9 mouse cellular contexts compared by ENCODE assay signal in the genomic region with DNA sequence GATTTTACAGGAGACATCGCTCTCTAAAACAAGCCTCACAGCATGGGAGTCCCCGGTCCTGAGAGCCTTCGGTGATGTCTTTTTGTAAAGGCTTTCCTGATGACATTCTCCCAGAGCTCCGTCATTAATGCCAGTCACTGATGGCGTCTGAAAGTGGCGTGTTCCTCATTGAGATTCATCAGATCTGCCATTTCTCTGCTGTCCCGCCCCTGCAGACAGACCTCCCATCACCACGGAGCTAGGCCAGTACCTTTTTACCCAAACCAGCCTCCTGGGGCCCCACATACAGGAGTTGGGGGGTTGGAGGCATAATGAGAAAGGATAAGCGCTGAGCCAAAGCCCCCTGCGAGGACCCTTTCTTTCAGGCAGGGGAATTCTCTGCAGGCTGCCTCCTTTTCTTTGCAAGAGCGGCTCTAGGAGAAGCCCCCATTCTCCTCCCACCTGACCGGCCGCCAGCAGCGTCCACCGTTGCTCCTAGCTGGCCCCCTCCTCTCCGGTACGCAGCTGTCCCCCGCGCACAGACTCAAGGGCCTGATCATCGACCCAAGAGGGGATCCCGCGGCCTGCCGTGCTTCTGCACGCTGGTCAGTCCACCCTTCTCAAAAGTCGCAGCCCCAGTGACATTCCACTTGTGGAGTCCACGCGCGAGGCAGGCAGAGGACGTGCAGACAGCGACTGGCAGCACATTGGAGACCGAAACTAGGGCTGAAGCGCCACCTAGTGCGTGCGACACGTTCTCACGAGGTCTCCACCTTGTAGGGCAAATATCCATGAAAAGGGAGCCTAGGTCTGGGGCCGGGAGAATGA. TPM values are rescaled to one million over a fixed set of nuclear protein-coding genes. Genes with fewer than 3 reads are reported as not detected.
A peak's percentile ranks its signal among the peaks of the same experiment; 100 is the strongest.
DNase-seq lines count a peak whose midpoint lies in the region; ATAC-seq and TF ChIP-seq lines count a peak whose summit lies in the region.
"Had no signal": no experiment of that assay in that cellular context is flagged by ENCODE, and none has a peak within 500 bp of the region (broad histone marks: within the 10 kb centered on the region; RNA-seq: fewer than 3 reads in every experiment).

No protein-coding gene starts in this region.

- peaks cover 51% of the 10 kb centered on the region for H3K36me3 ChIP-seq in G1E (replicated peaks)
- H3K36me3 ChIP-seq in forebrain, embryonic 12.5 days (replicated peaks): no peaks in the 10 kb centered on the region
- no peaks in the 10 kb centered on the region for H3K36me3 ChIP-seq in lung, postnatal 0 days (ENCODE audit: insufficient read depth, low read length)

- no peak for TF ChIP-seq EP300 in lung, postnatal 0 days (IDR thresholded peaks at IDR 0.05)

- peak overlapping the region; percentile 79 for H3K4me2 ChIP-seq in forebrain, embryonic 12.5 days
- peak overlapping the region; percentile 61 for H3K4me2 ChIP-seq in lung, postnatal 0 days (replicated peaks; ENCODE audit: low read depth, low read length)

- peak; percentile 74 for ATAC-seq in G1E (ENCODE audit: extremely low read depth, insufficient number of reproducible peaks, low FRiP score, poor library complexity, severe bottlenecking)
- peak; percentile 80 for ATAC-seq in forebrain, embryonic 12.5 days (ENCODE audit: low FRiP score)
- peak; percentile 82 for ATAC-seq in lung, postnatal 0 days

- WGBS in forebrain, embryonic 12.5 days: under 1% methylated on average over 37 of the region's 37 CpGs
- under 1% methylated on average over 34 of the region's 37 CpGs for WGBS in lung, postnatal 0 days

- H3K4me3 ChIP-seq in G1E (ENCODE audit: low read depth, low read length): peak overlapping the region; percentile 72
- peak overlapping the region; percentile 53 for H3K4me3 ChIP-seq in forebrain, embryonic 12.5 days (replicated peaks)
- peak overlapping the region; percentile 33 for H3K4me3 ChIP-seq in lung, postnatal 0 days (ENCODE audit: low read depth, low read length)

- H3K9ac ChIP-seq in forebrain, embryonic 12.5 days: peak overlapping the region; percentile 68
- no peak overlapping the region for H3K9ac ChIP-seq in lung, postnatal 0 days (replicated peaks; ENCODE audit: low read depth)

- H3K27ac ChIP-seq in forebrain, embryonic 12.5 days: peak overlapping the region; percentile 85
- no peak overlapping the region for H3K27ac ChIP-seq in lung, postnatal 0 days (ENCODE audit: low read length)

- peaks cover 67% of the 10 kb centered on the region for H3K4me1 ChIP-seq in G1E (ENCODE audit: insufficient read depth, low read depth, low read length)
- H3K4me1 ChIP-seq in forebrain, embryonic 12.5 days: peaks cover 49% of the 10 kb centered on the region
- peaks cover 14% of the 10 kb centered on the region; the same call in 1 of the 2 replicates for H3K4me1 ChIP-seq in lung, postnatal 0 days (ENCODE audit: insufficient read depth, low read depth, low read length)

- TF ChIP-seq CTCF in G1E (IDR thresholded peaks at IDR 0.05; ENCODE audit: low read depth, low read length): peak; percentile 36; the same call in 1 of the 2 replicates
- peak; percentile 90 for TF ChIP-seq CTCF in lung, postnatal 0 days (IDR thresholded peaks at IDR 0.05)

- DNase-seq in G1E (ENCODE audit: low spot score): peak; percentile 88
- DNase-seq in c-Kit-positive CD71-negative TER-119-negative erythroid progenitor cells, embryonic 14.5 days (ENCODE audit: low read depth): peak; percentile 42
- DNase-seq in heart, postnatal 4 days: peak; percentile 81
- DNase-seq in layer of hippocampus, adult 9-11 months: peak; percentile 56
- peak; percentile 83 for DNase-seq in lung, postnatal 0 days (ENCODE audit: low spot score)
- peak; percentile 27 for DNase-seq in ovary, postnatal 10 days (ENCODE audit: low spot score)
- peak; percentile 56 for DNase-seq in thymus, postnatal 14 days

- H3K27me3 ChIP-seq in G1E (ENCODE audit: insufficient read depth, low read length): no peaks in the 10 kb centered on the region
- peaks cover 75% of the 10 kb centered on the region for H3K27me3 ChIP-seq in forebrain, embryonic 12.5 days
- H3K27me3 ChIP-seq in lung, postnatal 0 days (replicated peaks; ENCODE audit: insufficient read depth, low read length): peaks cover 51% of the 10 kb centered on the region

- no peaks in the 10 kb centered on the region; the same call in 1 of the 2 replicates for H3K9me3 ChIP-seq in G1E (replicated peaks)
- H3K9me3 ChIP-seq in forebrain, embryonic 12.5 days: no peaks in the 10 kb centered on the region
- H3K9me3 ChIP-seq in lung, postnatal 0 days (ENCODE audit: low read length): no peaks in the 10 kb centered on the region

RNA-seq across cellular contexts. Expression of gene Fgf15, which starts 0.8 kb away (rescaled TPM):
- total RNA-seq in G1E (2014; fragmentation: Nextera tagmentation) (121 and 129 TPM in 2 replicates), G1E (2017) (34.6 and 38.9 TPM in 2 replicates)
- 39.2 and 48.5 TPM in 2 replicates for polyA plus RNA-seq in G1E (2012)
- polyA plus RNA-seq in forebrain, embryonic 12.5 days (2016; fragmentation: Nextera tagmentation; extraction: Ambion mirVana): 69.9 and 94.0 TPM in 2 replicates
- total RNA-seq in heart, postnatal 4 days (2021): not detected
- not detected in 2 replicates for polyA plus RNA-seq in lung, postnatal 0 days (2015; fragmentation: Nextera tagmentation; extraction: Ambion mirVana)
- total RNA-seq: layer of hippocampus, adult 8-10 months had no signal

RNA-seq across cellular contexts. Expression of gene LTO1, which starts 19.4 kb away (rescaled TPM):
- 13.7 and 15.2 TPM in 2 replicates for total RNA-seq in G1E (2014; fragmentation: Nextera tagmentation)
- 26.8 and 34.0 TPM in 2 replicates for total RNA-seq in G1E (2017)
- polyA plus RNA-seq in G1E (2012): 27.9 TPM in 2 replicates
- polyA plus RNA-seq in forebrain, embryonic 12.5 days (2016; fragmentation: Nextera tagmentation; extraction: Ambion mirVana): 32.6 and 34.0 TPM in 2 replicates
- total RNA-seq in heart, postnatal 4 days (2021): 10 to 100 TPM; 13.8 to 14.8 TPM
- 20.3 and 23.3 TPM in 2 replicates for polyA plus RNA-seq in lung, postnatal 0 days (2015; fragmentation: Nextera tagmentation; extraction: Ambion mirVana)

RNA-seq across cellular contexts. Expression of gene Ccnd1, which starts 44.2 kb away (rescaled TPM):
- not detected in 2 replicates for total RNA-seq in G1E (2014; fragmentation: Nextera tagmentation)
- total RNA-seq in G1E (2017): 0.22 TPM in 1 of 2 replicates, not detected in the other
- polyA plus RNA-seq in G1E (2012): not detected in 2 replicates
- 214 and 257 TPM in 2 replicates for polyA plus RNA-seq in forebrain, embryonic 12.5 days (2016; fragmentation: Nextera tagmentation; extraction: Ambion mirVana)
- 100 to 1,000 TPM; 128 to 130 TPM for total RNA-seq in heart, postnatal 4 days (2021)
- polyA plus RNA-seq in lung, postnatal 0 days (2015; fragmentation: Nextera tagmentation; extraction: Ambion mirVana): 68.4 and 75.5 TPM in 2 replicates

RNA-seq across cellular contexts. Expression of gene Fgf4, which starts 48.3 kb away (rescaled TPM):
- total RNA-seq in G1E (2014; fragmentation: Nextera tagmentation): not detected in 2 replicates
- total RNA-seq in G1E (2017): not detected in 2 replicates
- not detected in 2 replicates for polyA plus RNA-seq in G1E (2012)
- polyA plus RNA-seq in forebrain, embryonic 12.5 days (2016; fragmentation: Nextera tagmentation; extraction: Ambion mirVana): not detected in 2 replicates
- not detected for total RNA-seq in heart, postnatal 4 days (2021)
- not detected in 2 replicates for polyA plus RNA-seq in lung, postnatal 0 days (2015; fragmentation: Nextera tagmentation; extraction: Ambion mirVana)
- total RNA-seq: layer of hippocampus, adult 8-10 months had no signal

RNA-seq across cellular contexts. Expression of gene Fgf3, which starts 57.6 kb away (rescaled TPM):
- total RNA-seq in G1E (2014; fragmentation: Nextera tagmentation) (0.68 and 2.5 TPM in 2 replicates), G1E (2017) (6.2 and 10.3 TPM in 2 replicates)
- polyA plus RNA-seq in G1E (2012): 14.1 and 14.8 TPM in 2 replicates
- 1.2 and 4.4 TPM in 2 replicates for polyA plus RNA-seq in forebrain, embryonic 12.5 days (2016; fragmentation: Nextera tagmentation; extraction: Ambion mirVana)
- not detected for total RNA-seq in heart, postnatal 4 days (2021)
- not detected in 2 replicates for polyA plus RNA-seq in lung, postnatal 0 days (2015; fragmentation: Nextera tagmentation; extraction: Ambion mirVana)

Comparison
In these comparisons a context has a peak if more than half of its experiments do, and no peak if none do; other contexts are left out.
1. DNase-seq: peak in every context shown above with its lines; median percentile 88 in G1E; 83 in lung, postnatal 0 days; 81 in heart, postnatal 4 days; 56 in layer of hippocampus, adult 9-11 months; 56 in thymus, postnatal 14 days; 42 in c-Kit-positive CD71-negative TER-119-negative erythroid progenitor cells, embryonic 14.5 days; 27 in ovary, postnatal 10 days.
2. RNA of gene Fgf15, which starts 0.8 kb away (polyA plus RNA-seq): 69.9 to 94.0 TPM in forebrain, embryonic 12.5 days and 39.2 to 48.5 TPM in G1E; not detected in lung, postnatal 0 days; every median in the first group is over 10 times any median in the second.
3. RNA of gene Ccnd1, which starts 44.2 kb away (polyA plus RNA-seq): 214 to 257 TPM in forebrain, embryonic 12.5 days and 68.4 to 75.5 TPM in lung, postnatal 0 days; not detected in G1E; every median in the first group is over 10 times any median in the second.
4. Peak in every context shown above with its lines, with median percentiles within 50 percentile points of each other: ATAC-seq and H3K4me3 ChIP-seq.